Mouse (Mus musculus) bone marrow, adult 2 months (tissue): ENCODE results near the gene B3gnt3.

Source experiments
- CTCF ChIP-seq: fragments of 200-500 bp; IDR thresholded peaks from 2 replicates; pipeline ENCODE4 v1.5.1; 2011; ENCODE audit warnings: low read length, control low read depth; ENCODE audit not compliant: control insufficient read depth, insufficient read depth
- POLR2A ChIP-seq: fragments of 200-500 bp; IDR thresholded peaks from 2 replicates; pipeline ENCODE4 v1.6.1; 2011; ENCODE audit warnings: low read depth, mild to moderate bottlenecking, control low read depth, low read length, borderline replicate concordance; ENCODE audit not compliant: control insufficient read depth

DNA sequence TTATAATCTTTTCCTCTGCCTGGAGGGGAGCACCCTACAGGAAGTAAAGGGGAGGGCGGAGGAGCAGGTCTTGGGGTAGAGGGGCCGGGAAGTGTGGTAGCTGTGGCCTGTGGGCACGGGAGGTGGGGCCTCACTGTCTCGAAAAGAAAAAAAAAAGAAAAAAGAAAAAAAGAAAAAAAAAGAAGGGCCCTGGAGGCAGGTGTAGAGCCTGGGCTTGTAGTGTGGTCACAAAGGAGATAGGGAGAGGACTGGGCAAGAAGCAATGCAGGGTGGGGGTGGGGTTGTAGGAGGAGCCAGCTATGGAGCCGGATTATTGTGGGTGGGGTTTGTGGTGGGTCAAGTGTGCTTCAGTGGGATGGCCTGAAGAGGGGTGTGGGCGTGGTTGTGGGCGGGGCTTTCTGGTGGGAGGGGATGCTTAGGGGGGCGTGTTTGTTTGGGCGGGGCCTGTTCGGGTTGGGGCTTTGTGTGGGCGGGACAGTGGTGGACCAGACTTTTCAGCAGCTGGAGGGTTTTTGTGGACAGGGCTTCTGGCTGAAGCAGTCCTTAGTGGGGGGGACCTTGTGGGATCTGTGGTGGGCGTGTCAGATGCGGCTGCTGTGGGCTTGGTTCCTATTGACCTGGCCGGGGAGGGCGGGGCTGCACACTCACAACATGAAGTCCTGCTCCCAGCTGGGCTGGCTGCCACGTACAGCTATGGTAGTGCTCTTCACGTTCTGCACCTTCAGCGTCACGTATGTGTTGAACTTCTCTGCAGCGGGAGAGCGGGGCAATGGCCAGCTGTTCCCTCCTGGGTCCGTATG lies 36.1 kb downstream of the B3gnt3 start:
- TF ChIP-seq POLR2A (no peak), CTCF (no peak)
